Mouse (Mus musculus) urinary bladder, adult 2 months (tissue): ENCODE data around the gene Hoxc8. TPM values are rescaled to one million over a fixed set of nuclear protein-coding genes. Genes with fewer than 3 reads are reported as not detected.

Experiments used
- DNase-seq: peaks from one replicate; pipeline ENCODE4 v3.0.0; 2022; ENCODE audit warnings: low spot score
- polyA plus RNA-seq: library from polyadenylated mRNA; depleted of rRNA; stranded (reverse); fragments of >200 nt; gene quantifications from 2 replicates; pipeline ENCODE4 v1.2.3, GENCODE M21; 2012

Gene Hoxc8
- polyA plus RNA-seq, 1 experiment: 0.39 TPM

GRCm38 (mm10) chr15:102965003-102965891, 25.2 kb upstream of the Hoxc8 start:
- DNase-seq: no peak

- DNase-seq: peak; percentile 65
Observed at GRCm38 (mm10) chr15:102965892-102966775, 24.3 kb upstream of the Hoxc8 start.

GRCm38 (mm10) chr15:102966776-102967311, 23.6 kb upstream of the Hoxc8 start, which contains the start of gene Hoxc10:
Hoxc10 (plus strand) TSS chr15:102966796.
- no peak for DNase-seq

GRCm38 (mm10) chr15:102967312-102967510, 23.2 kb upstream of the Hoxc8 start, which contains the start of gene Hoxc5:
Hoxc5 (plus strand) TSS chr15:102967443.
- no peak for DNase-seq

GRCm38 (mm10) chr15:102967511-102968397, 22.7 kb upstream of the Hoxc8 start:
- DNase-seq: no peak

- no peak for DNase-seq
Observed at GRCm38 (mm10) chr15:102969296-102969695, 21.1 kb upstream of the Hoxc8 start.

GRCm38 (mm10) chr15:102970740-102971139, 19.7 kb upstream of the Hoxc8 start:
- DNase-seq: no peak

GRCm38 (mm10) chr15:102972254-102972653, 18.2 kb upstream of the Hoxc8 start:
- no peak for DNase-seq

GRCm38 (mm10) chr15:102972753-102973152, 17.7 kb upstream of the Hoxc8 start:
- DNase-seq: no peak

GRCm38 (mm10) chr15:102975034-102975433, 15.4 kb upstream of the Hoxc8 start:
- DNase-seq: no peak

GRCm38 (mm10) chr15:102975688-102976111, 14.7 kb upstream of the Hoxc8 start:
- DNase-seq: peak; percentile 20

- DNase-seq: peak; percentile 21
Observed at GRCm38 (mm10) chr15:102976171-102976570, 14.2 kb upstream of the Hoxc8 start, which contains the start of gene Hoxc9. Hoxc9 (plus strand) TSS chr15:102976439.

- DNase-seq: peak; percentile 25
Observed at GRCm38 (mm10) chr15:102976631-102977422, 13.6 kb upstream of the Hoxc8 start.

GRCm38 (mm10) chr15:102977423-102977974, 12.9 kb upstream of the Hoxc8 start:
- DNase-seq: no peak

GRCm38 (mm10) chr15:102978615-102979515, 11.5 kb upstream of the Hoxc8 start:
- no peak for DNase-seq

GRCm38 (mm10) chr15:102979936-102980335, 10.5 kb upstream of the Hoxc8 start:
- no peak for DNase-seq

- no peak for DNase-seq
Observed at GRCm38 (mm10) chr15:102980352-102980751, 10.1 kb upstream of the Hoxc8 start.

- DNase-seq: no peak
Observed at GRCm38 (mm10) chr15:102980912-102981311, 9.5 kb upstream of the Hoxc8 start.
